Mouse (Mus musculus) liver, embryonic 11.5 days (tissue): ENCODE data around the gene Tnnt3. TPM values are rescaled to one million over a fixed set of nuclear protein-coding genes. Genes with fewer than 3 reads are reported as not detected.
A peak's percentile ranks its signal among the peaks of the same experiment; 100 is the strongest.

ENCODE experiments used
- ATAC-seq: fragments of 200-750 bp; cut with Nextera tagmentation; replicated peaks from 2 replicates; pipeline ENCODE4 v1.8.0; 2017; ENCODE audit warnings: moderate number of reproducible peaks, mild to moderate bottlenecking, moderate TSS enrichment, moderate library complexity; ENCODE audit not compliant: low FRiP score
- DNase-seq: peaks from one replicate; pipeline ENCODE4 v3.0.0-alpha.2; 2017; ENCODE audit warnings: low spot score
- H3K27ac ChIP-seq: fragments of 300-500 bp; sonication (generic); 2 replicates; pipeline ENCODE4 v1.5.1; 2014; ENCODE audit warnings: mild to moderate bottlenecking, low read depth, low read length, control low read depth
- H3K27me3 ChIP-seq: fragments of 300-500 bp; sonication (generic); replicated peaks from 2 replicates; pipeline ENCODE4 v1.6.1; 2014; ENCODE audit warnings: low read length, mixed read lengths; ENCODE audit not compliant: control insufficient read depth, insufficient read depth
- H3K36me3 ChIP-seq: fragments of 300-500 bp; sonication (generic); 2 replicates; pipeline ENCODE4 v1.6.1; 2014; ENCODE audit warnings: mild to moderate bottlenecking, low read length, moderate library complexity, mixed read lengths; ENCODE audit not compliant: control insufficient read depth, insufficient read depth
- H3K4me1 ChIP-seq: fragments of 300-500 bp; sonication (generic); replicated peaks from 2 replicates; pipeline ENCODE4 v1.6.1; 2014; ENCODE audit warnings: low read length, mixed read lengths; ENCODE audit not compliant: control insufficient read depth, insufficient read depth
- H3K4me2 ChIP-seq: fragments of 300-500 bp; sonication (generic); 2 replicates; pipeline ENCODE4 v1.6.1; 2014; ENCODE audit warnings: mild to moderate bottlenecking, control low read depth, moderate library complexity
- H3K4me3 ChIP-seq: fragments of 300-500 bp; sonication (generic); 2 replicates; pipeline ENCODE4 v1.5.1; 2014; ENCODE audit warnings: low read depth, low read length, control low read depth
- H3K9ac ChIP-seq: fragments of 300-500 bp; sonication (generic); 2 replicates; pipeline ENCODE4 v1.6.1; 2014; ENCODE audit warnings: low read depth, low read length, control low read depth
- H3K9me3 ChIP-seq: fragments of 300-500 bp; sonication (generic); 2 replicates; pipeline ENCODE4 v1.6.1; 2016; ENCODE audit warnings: low read length, inconsistent platforms, mixed read lengths; ENCODE audit not compliant: control insufficient read depth
- WGBS: fragments of 180-500 bp; shearing (Covaris S2); extraction: QIAGEN DNeasy Blood & Tissue Kit; methylation state at CpG from one replicate; pipeline ENCODE4 v1.1.7; 2014; 5-methylcytosine and 5-hydroxymethylcytosine counted together
- polyA plus RNA-seq: library from polyadenylated mRNA; unstranded; fragments of >200 nt; fragmentation: Nextera tagmentation; extraction: Ambion mirVana; gene quantifications from 2 replicates; pipeline ENCODE4 v1.2.1, GENCODE M21; 2014

Tnnt3 gene
- polyA plus RNA-seq, 1 experiment from 2014 or later, result 2.4 TPM

DNA sequence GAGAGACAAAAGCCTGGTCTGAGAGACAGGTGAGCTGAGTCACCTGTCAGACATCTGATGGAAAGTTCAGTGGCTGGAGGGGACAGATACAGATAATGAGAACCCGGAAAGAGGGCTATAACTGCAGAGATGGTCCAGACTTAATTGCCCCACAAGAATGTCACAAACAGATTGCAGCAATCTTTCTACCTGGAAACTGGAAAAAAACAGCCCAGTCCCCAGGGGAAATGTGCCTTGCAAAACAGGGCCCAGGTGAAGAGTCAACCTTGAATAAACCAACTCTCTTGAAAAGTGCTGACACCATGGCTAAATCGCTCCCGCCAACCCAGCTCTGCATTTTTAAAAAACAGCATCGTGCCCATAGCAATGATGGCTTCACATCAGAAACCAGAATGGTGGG, 21.7 kb downstream of the Tnnt3 start:
- Histone ChIP-seq H3K36me3 (no peaks in the 10 kb centered on the region), H3K4me1 (peaks cover 35% of the 10 kb centered on the region), H3K9me3 (no peaks in the 10 kb centered on the region), H3K4me3 (no peak overlapping the region), H3K27me3 (no peaks in the 10 kb centered on the region), H3K27ac (no peak overlapping the region), H3K9ac (no peak overlapping the region), H3K4me2 (no peak overlapping the region)
- WGBS, result 82% methylated on average over 4 of the region's 4 CpGs
- ATAC-seq, result no peak
- no peak for DNase-seq

DNA sequence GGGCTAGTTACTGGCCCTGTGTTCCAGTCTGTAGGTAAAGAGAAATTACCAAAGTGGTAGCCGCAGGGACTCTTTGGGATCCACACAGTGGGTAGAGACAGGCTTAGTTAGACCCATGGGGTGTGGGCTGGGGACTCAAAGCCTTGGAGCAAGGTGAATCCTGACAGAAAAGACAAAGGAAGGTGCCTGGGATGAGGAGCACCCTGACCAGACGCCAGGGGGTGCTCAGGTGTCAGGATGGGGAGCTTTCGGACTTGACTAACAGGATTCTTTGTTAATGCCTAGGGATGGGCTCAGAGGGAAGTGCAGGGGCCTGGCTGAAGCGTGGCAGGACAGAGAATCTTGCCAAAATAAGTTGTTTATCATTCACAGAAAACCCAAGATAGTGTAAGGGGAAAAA, 23.7 kb downstream of the Tnnt3 start:
- DNase-seq, result no peak

DNA sequence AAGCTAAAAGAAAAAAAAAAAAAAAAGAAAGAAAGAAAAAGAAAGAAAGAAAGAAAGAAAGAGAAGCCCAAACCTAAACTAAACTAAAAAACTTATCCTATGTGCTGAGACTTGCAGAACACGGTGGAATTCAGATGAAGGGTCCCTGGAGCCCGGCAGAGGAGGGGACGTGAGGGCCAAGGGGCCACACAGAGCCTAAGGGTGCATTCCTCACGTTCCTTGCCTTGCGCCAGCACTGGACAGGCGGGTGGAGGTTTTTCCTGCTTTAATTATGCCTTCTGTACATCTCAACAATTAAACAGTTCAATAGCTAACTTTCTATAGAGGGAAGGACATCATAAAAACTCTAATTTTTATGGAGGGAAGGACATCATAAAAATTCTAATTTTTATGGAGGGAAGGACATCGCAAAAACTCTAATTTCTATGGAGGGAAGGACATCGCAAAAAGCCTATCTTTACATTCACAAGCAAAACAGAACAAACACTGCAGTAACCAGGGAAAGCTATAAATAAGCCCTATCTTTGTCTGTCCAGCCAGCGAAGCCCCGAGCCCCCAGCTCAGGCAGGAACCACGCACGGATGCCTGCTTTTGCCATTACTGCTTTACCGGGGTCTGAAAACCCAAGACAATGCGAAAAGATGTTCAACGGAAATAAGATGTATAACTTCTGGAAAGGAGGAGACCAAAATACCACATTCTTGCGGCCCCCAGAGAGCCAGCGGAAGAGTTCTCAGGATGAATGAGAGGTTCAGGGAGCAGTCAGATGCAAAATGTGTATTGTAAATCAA, 24.8 kb downstream of the Tnnt3 start:
- Histone ChIP-seq H3K4me1 (peaks cover 57% of the 10 kb centered on the region), H3K9ac (no peak overlapping the region; the same call in 1 of the 2 replicates), H3K27me3 (no peaks in the 10 kb centered on the region), H3K36me3 (no peaks in the 10 kb centered on the region), H3K27ac (peak overlapping the region; percentile 70), H3K9me3 (no peaks in the 10 kb centered on the region), H3K4me3 (no peak overlapping the region), H3K4me2 (no peak overlapping the region)
- ATAC-seq, result no peak
- DNase-seq, result no peak
- 44% methylated on average over 17 of the region's 17 CpGs for WGBS

More for the DNA sequence above, 23.7 kb downstream of the Tnnt3 start:
- Histone ChIP-seq H3K4me1 (peaks cover 48% of the 10 kb centered on the region), H3K9ac (no peak overlapping the region), H3K4me2 (no peak overlapping the region), H3K27ac (no peak overlapping the region), H3K27me3 (no peaks in the 10 kb centered on the region), H3K4me3 (no peak overlapping the region), H3K9me3 (no peaks in the 10 kb centered on the region), H3K36me3 (no peaks in the 10 kb centered on the region)
- WGBS, result 28% methylated on average over 4 of the region's 4 CpGs
- no peak for ATAC-seq

DNA sequence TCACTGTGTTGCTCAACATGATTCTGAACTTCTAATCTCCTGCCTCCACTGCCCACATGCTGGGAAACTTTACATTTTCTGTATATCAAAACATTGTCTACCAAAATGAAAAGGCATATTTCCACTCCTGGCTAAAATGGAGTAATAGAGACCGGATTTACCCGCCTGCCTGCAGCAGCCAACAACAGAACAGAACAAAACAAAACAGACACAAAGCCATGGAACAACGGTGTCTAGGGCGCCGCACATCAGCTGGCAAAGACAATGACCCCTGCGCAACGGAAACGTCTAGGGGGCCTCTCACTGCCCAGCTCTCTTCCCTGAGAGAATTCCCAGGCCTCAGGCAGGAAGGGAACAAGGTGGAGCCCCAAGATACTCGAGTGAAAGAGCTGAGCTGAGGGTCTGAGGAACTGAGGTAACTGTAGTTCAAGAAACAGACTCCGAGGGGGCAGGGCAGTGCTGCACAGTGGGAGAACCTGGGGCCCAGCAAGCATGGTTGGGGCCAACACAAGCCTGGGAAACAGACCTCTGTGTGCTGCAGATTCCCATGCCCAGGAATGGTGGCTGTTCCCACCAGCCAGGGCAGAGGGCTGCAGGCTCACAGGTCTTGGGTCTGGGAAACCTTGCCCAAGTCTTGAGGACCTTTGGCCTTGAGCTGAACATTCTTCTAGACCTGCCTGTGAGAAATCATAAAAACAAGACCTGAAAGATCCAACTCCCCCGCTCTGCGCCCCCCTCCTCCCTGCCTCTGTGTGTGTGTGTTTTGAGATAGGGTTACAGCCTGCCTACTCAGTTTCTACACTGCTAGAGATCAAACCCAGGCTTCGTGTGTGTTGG, 26.9 kb downstream of the Tnnt3 start:
- Histone ChIP-seq H3K4me1 (peaks cover 68% of the 10 kb centered on the region), H3K4me3 (no peak overlapping the region), H3K9me3 (no peaks in the 10 kb centered on the region), H3K36me3 (no peaks in the 10 kb centered on the region), H3K9ac (peak overlapping the region; percentile 46), H3K27ac (peak overlapping the region; percentile 81), H3K27me3 (no peaks in the 10 kb centered on the region), H3K4me2 (peak overlapping the region; percentile 35)
- DNase-seq, result peak; percentile 57
- ATAC-seq, result peak; percentile 86
- 31% methylated on average over 13 of the region's 13 CpGs for WGBS

DNA sequence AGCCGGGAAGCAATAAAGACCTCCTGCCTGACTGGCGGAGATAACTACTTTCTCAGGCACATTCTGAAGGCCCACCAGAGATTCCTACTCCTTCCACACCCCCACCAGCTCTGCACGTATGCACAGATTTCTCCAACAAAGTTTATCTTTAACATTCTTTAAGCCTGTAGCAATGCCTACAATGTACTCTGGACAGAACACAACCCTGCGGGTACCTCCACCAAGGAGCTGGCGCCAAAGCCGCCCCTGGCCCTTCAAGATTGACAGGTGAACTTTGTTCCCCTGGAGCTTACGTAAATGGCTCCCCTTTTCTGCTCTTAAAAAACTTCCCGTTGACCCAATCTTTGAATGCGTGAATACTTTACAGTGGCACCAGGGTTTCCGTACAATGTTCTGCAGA, 30.7 kb downstream of the Tnnt3 start:
- Histone ChIP-seq H3K27ac (no peak overlapping the region; the same call in 1 of the 2 replicates), H3K27me3 (no peaks in the 10 kb centered on the region), H3K4me2 (no peak overlapping the region), H3K9me3 (no peaks in the 10 kb centered on the region), H3K9ac (no peak overlapping the region), H3K4me1 (peaks cover 63% of the 10 kb centered on the region), H3K4me3 (no peak overlapping the region), H3K36me3 (no peaks in the 10 kb centered on the region)
- WGBS, result 46% methylated on average over 10 of the region's 10 CpGs
- DNase-seq (no peak), ATAC-seq (peak; percentile 30; the same call in 1 of the 2 replicates)

DNA sequence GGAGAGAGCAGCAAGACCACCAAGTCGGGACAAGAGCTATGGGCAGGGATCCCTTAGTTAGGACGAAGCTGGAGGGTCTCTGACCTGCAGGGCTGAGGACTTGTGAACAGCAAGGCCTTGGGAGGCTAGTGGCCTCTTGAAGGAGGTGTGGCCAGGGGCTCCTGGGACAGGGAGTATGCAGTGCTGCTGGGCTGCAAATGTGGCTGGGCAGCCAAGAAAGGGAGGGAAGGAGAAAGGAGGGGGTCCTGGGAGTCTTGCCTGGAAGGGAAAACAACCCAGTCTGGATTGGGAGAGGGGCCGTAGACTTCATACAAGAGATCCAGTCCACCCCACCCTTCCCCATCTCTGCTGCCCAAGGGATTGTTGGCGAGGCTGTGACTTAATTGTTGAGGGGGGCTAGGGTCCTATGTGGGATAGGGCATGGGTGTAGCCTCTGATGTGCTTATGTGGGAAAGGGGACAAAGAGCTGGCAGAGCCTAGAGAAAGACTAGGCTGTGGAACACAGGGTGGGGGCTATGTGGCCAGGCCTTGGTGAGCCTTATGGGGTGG, 33.4 kb downstream of the Tnnt3 start:
- WGBS, result 84% methylated on average over 4 of the region's 4 CpGs
- peak overlapping the region; percentile 95; the same call in 1 of the 2 replicates for H3K27ac ChIP-seq
- DNase-seq, result no peak
- H3K4me3 ChIP-seq, result no peak overlapping the region
- H3K9me3 ChIP-seq, result no peaks in the 10 kb centered on the region
- H3K36me3 ChIP-seq, result 0 out of 2 replicates have a peak, but pooled peaks cover under 1% of the 10 kb centered on the region
- no peak overlapping the region for H3K9ac ChIP-seq
- H3K4me2 ChIP-seq, result peak overlapping the region; percentile 87
- no peaks in the 10 kb centered on the region for H3K27me3 ChIP-seq
- peaks cover 54% of the 10 kb centered on the region for H3K4me1 ChIP-seq
- ATAC-seq, result no peak

DNA sequence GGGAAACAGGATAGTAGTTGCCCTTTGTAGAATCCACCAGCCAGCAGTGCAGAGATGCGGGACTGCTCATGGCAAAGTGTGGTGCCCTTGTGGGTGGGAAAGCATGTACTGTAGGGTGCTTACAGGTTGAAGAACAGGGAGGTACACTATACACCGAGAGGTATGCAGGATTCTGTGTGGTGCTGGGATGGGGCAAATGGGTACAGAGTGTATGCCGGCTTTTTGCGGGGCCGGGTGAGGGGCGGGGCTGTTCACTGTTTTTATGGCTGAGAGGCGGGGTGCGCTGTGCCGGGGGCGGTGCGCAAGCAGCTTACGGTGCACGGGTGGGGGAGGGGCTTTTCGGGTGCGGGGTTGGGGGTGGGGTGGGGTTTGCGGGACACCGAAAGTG, 34.0 kb downstream of the Tnnt3 start, which contains the start of gene Mrpl23:
Gene Mrpl23 (plus strand): TSS at position 16 of the 388 bp plus-strand sequence.
- peak within 1 kb of the TSS; percentile 78 for H3K4me3 ChIP-seq
- no peaks in the 10 kb centered on the region for H3K9me3 ChIP-seq
- peak within 1 kb of the TSS; percentile 87 for H3K4me2 ChIP-seq
- peaks cover 56% of the 10 kb centered on the region for H3K4me1 ChIP-seq
- ATAC-seq (peak; percentile 39), DNase-seq (peak; percentile 63)
- 7% methylated on average over 17 of the region's 17 CpGs for WGBS
- H3K27ac ChIP-seq, result peak within 1 kb of the TSS; percentile 95
- H3K9ac ChIP-seq, result peak within 1 kb of the TSS; percentile 89
- peaks cover 2% of the 10 kb centered on the region; the same call in 1 of the 2 replicates for H3K36me3 ChIP-seq
- H3K27me3 ChIP-seq, result no peaks in the 10 kb centered on the region

DNA sequence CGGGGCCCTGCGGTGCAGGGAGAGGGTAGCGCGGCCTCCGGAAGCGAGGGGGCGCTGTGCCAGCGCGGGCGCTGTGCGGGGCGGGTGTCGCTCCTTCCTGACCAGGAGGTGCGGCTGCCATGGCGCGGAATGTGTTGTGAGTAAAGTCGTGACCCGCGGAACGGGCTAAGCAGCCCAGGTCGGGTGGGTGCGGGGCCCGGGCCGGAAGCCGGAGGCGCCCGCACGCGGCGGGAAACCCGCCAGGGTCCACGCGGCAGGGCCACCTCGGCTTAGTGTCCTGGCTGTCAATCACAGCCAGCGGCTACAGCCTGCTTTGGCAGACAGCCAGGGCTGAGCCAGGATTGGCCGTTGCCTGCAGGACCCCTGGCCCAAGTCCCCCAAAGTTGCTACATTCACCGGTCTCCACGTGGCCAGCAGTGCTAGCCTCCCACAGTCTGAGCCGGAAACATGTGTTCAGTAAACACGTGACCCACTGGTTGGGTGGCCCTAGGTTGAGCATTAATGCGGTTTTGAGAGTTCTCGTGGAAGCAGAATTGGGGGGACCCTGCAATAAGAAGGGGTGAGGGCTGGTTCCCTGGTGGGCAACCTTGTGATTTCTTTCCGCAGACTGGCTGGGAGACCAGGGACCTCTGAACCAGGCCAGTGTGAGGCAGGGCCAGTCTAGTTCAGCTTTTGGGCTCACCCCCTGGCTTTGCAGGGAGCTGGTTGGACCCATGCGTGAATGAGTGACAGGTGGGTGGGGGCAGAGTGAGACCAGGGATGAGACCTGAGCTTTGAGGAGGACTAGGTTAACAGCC, 34.6 kb downstream of the Tnnt3 start:
- H3K9me3 ChIP-seq, result no peaks in the 10 kb centered on the region
- DNase-seq (peak; percentile 84), ATAC-seq (peak; percentile 77)
- no peaks in the 10 kb centered on the region for H3K27me3 ChIP-seq
- H3K27ac ChIP-seq, result peak overlapping the region; percentile 95
- H3K36me3 ChIP-seq, result peaks cover 2% of the 10 kb centered on the region; the same call in 1 of the 2 replicates
- peak overlapping the region; percentile 87 for H3K4me2 ChIP-seq
- H3K4me3 ChIP-seq, result peak overlapping the region; percentile 78
- H3K9ac ChIP-seq, result peak overlapping the region; percentile 89
- 1% methylated on average over 44 of the region's 44 CpGs for WGBS
- H3K4me1 ChIP-seq, result peaks cover 56% of the 10 kb centered on the region
